22 mouse cellular contexts compared by ENCODE assay signal in genomic region chr1:173328446-173328845, GRCm38 (mm10). TPM values are rescaled to one million over a fixed set of nuclear protein-coding genes. Genes with fewer than 3 reads are reported as not detected.
DNase-seq lines count a peak whose midpoint lies in the region; ATAC-seq and TF ChIP-seq lines count a peak whose summit lies in the region.
"Had no signal": no experiment of that assay in that cellular context is flagged by ENCODE, and none has a peak within 500 bp of the region (broad histone marks: within the 10 kb centered on the region; RNA-seq: fewer than 3 reads in every experiment).

No protein-coding gene starts in this region.

- H3K4me2 ChIP-seq in forebrain, embryonic 11.5 days (ENCODE audit: low read depth, low read length, severe bottlenecking), result no peak overlapping the region
- no peak overlapping the region for H3K4me2 ChIP-seq in forebrain, embryonic 15.5 days (replicated peaks)
- H3K4me2 ChIP-seq in liver, embryonic 16.5 days (ENCODE audit: low read depth, low read length), result peak overlapping the region; percentile 60
- H3K4me2 ChIP-seq: hindbrain, embryonic 14.5 days; intestine, embryonic 15.5 days had no signal

- no peak for DNase-seq in forebrain, embryonic 11.5 days (ENCODE audit: low spot score)
- no peak for DNase-seq in forebrain, embryonic 10.5 days (ENCODE audit: extremely low spot score, low spot score)
- DNase-seq in brain, embryonic 14.5 days (ENCODE audit: low read depth), result peak; percentile 83
- DNase-seq in right cerebral cortex, postnatal 4 days, result no peak
- DNase-seq in c-Kit-positive CD71-positive TER-119-positive erythroid progenitor cells, embryonic 14.5 days (ENCODE audit: low spot score), result no peak
- DNase-seq: adrenal gland, postnatal 10 days; cerebellum, adult 18-20 months; cerebellum, adult 9-11 months; cerebellum, postnatal 36 days; gastrocnemius, postnatal 10 days; heart, adult 2 months had no signal

- no peak overlapping the region for H3K9ac ChIP-seq in forebrain, embryonic 11.5 days (ENCODE audit: low read length)
- no peak overlapping the region for H3K9ac ChIP-seq in forebrain, embryonic 15.5 days (replicated peaks)
- H3K9ac ChIP-seq in liver, embryonic 16.5 days (ENCODE audit: low read depth, low read length), result peak overlapping the region; percentile 11
- H3K9ac ChIP-seq: heart, embryonic 12.5 days; hindbrain, embryonic 14.5 days; intestine, embryonic 15.5 days had no signal

- H3K4me3 ChIP-seq in forebrain, embryonic 11.5 days (ENCODE audit: low read depth, low read length), result no peak overlapping the region
- H3K4me3 ChIP-seq in forebrain, embryonic 10.5 days, result no peak overlapping the region
- no peak overlapping the region for H3K4me3 ChIP-seq in forebrain, embryonic 15.5 days
- H3K4me3 ChIP-seq in liver, embryonic 16.5 days (ENCODE audit: low read depth, low read length), result peak overlapping the region; percentile 75
- H3K4me3 ChIP-seq: embryonic facial prominence, embryonic 10.5 days; heart, adult 2 months; heart, embryonic 12.5 days; hindbrain, embryonic 10.5 days; intestine, embryonic 15.5 days had no signal

- H3K9me3 ChIP-seq in forebrain, embryonic 11.5 days (ENCODE audit: control insufficient read depth, low read length), result no peaks in the 10 kb centered on the region
- H3K9me3 ChIP-seq in forebrain, embryonic 10.5 days, result no peaks in the 10 kb centered on the region
- no peaks in the 10 kb centered on the region for H3K9me3 ChIP-seq in forebrain, embryonic 15.5 days
- no peaks in the 10 kb centered on the region for H3K9me3 ChIP-seq in liver, embryonic 16.5 days (replicated peaks; ENCODE audit: control insufficient read depth, low read length)
- H3K9me3 ChIP-seq: embryonic facial prominence, embryonic 10.5 days; heart, embryonic 12.5 days; hindbrain, embryonic 10.5 days; intestine, embryonic 15.5 days had no signal

- no peaks in the 10 kb centered on the region for H3K27me3 ChIP-seq in forebrain, embryonic 11.5 days (ENCODE audit: control insufficient read depth, insufficient read depth, low read length)
- H3K27me3 ChIP-seq in forebrain, embryonic 10.5 days (ENCODE audit: poor library complexity, severe bottlenecking), result no peaks in the 10 kb centered on the region
- H3K27me3 ChIP-seq in forebrain, embryonic 15.5 days, result no peaks in the 10 kb centered on the region
- H3K27me3 ChIP-seq in liver, embryonic 16.5 days (ENCODE audit: control insufficient read depth, insufficient read depth, low read depth, low read length), result no peaks in the 10 kb centered on the region
- H3K27me3 ChIP-seq: heart, embryonic 12.5 days; intestine, embryonic 15.5 days had no signal

- H3K36me3 ChIP-seq in forebrain, embryonic 11.5 days (ENCODE audit: control insufficient read depth, insufficient read depth, low read length), result no peaks in the 10 kb centered on the region
- no peaks in the 10 kb centered on the region for H3K36me3 ChIP-seq in forebrain, embryonic 10.5 days (replicated peaks)
- no peaks in the 10 kb centered on the region for H3K36me3 ChIP-seq in forebrain, embryonic 15.5 days
- H3K36me3 ChIP-seq in liver, embryonic 16.5 days (ENCODE audit: control insufficient read depth, insufficient read depth), result no peaks in the 10 kb centered on the region
- H3K36me3 ChIP-seq: embryonic facial prominence, embryonic 10.5 days; heart, embryonic 12.5 days; hindbrain, embryonic 10.5 days; intestine, embryonic 15.5 days had no signal

- H3K27ac ChIP-seq in forebrain, embryonic 11.5 days (ENCODE audit: low read depth, low read length), result no peak overlapping the region
- H3K27ac ChIP-seq in forebrain, embryonic 10.5 days, result no peak overlapping the region
- no peak overlapping the region for H3K27ac ChIP-seq in forebrain, embryonic 15.5 days (replicated peaks)
- H3K27ac ChIP-seq in liver, embryonic 16.5 days (ENCODE audit: low read length), result peak overlapping the region; percentile 6; the same call in 1 of the 2 replicates
- H3K27ac ChIP-seq: embryonic facial prominence, embryonic 10.5 days; heart, adult 2 months; hindbrain, embryonic 10.5 days; hindbrain, embryonic 14.5 days; intestine, embryonic 15.5 days had no signal

- peak; percentile 51 for ATAC-seq in forebrain, embryonic 11.5 days (replicated peaks; ENCODE audit: low FRiP score)
- ATAC-seq in forebrain, embryonic 15.5 days (replicated peaks), result peak; percentile 11; the same call in 1 of the 2 replicates
- no peak for ATAC-seq in liver, embryonic 16.5 days (ENCODE audit: low read depth)
- ATAC-seq: intestine, embryonic 15.5 days had no signal

- no peak for TF ChIP-seq CTCF in brain, embryonic 14.5 days (IDR thresholded peaks at IDR 0.05; ENCODE audit: borderline replicate concordance, extremely low read depth, insufficient read depth, insufficient read length)

- H3K4me1 ChIP-seq in forebrain, embryonic 11.5 days (replicated peaks; ENCODE audit: control insufficient read depth, insufficient read depth, low read length), result no peaks in the 10 kb centered on the region
- peaks cover 12% of the 10 kb centered on the region for H3K4me1 ChIP-seq in forebrain, embryonic 10.5 days
- H3K4me1 ChIP-seq in forebrain, embryonic 15.5 days, result peaks cover 8% of the 10 kb centered on the region
- peaks cover 34% of the 10 kb centered on the region for H3K4me1 ChIP-seq in liver, embryonic 16.5 days (ENCODE audit: control insufficient read depth, low read depth, low read length)
- H3K4me1 ChIP-seq: embryonic facial prominence, embryonic 10.5 days; hindbrain, embryonic 10.5 days; intestine, embryonic 15.5 days had no signal

- WGBS in forebrain, embryonic 11.5 days, result 47% methylated on average over 8 of the region's 8 CpGs
- WGBS in forebrain, embryonic 10.5 days, result 60% methylated on average over 8 of the region's 8 CpGs
- WGBS in forebrain, embryonic 15.5 days, result 20% methylated on average over 8 of the region's 8 CpGs
- WGBS in liver, embryonic 16.5 days (ENCODE audit: insufficient replicate concordance), result 74% methylated on average over 8 of the region's 8 CpGs

- TF ChIP-seq POLR2A in brain, embryonic 14.5 days (IDR thresholded peaks at IDR 0.05; ENCODE audit: borderline replicate concordance, extremely low read depth, insufficient read depth, insufficient read length, poor library complexity, severe bottlenecking), result no peak

RNA-seq across cellular contexts. Expression of gene Ackr1, which starts 5.1 kb away (rescaled TPM):
- polyA plus RNA-seq in forebrain, embryonic 11.5 days (2014; fragmentation: Nextera tagmentation; extraction: Ambion mirVana), result 3.8 and 4.5 TPM in 2 replicates
- 0.95 and 1.1 TPM in 2 replicates for polyA plus RNA-seq in forebrain, embryonic 10.5 days (2016; fragmentation: Nextera tagmentation; extraction: Ambion mirVana)
- polyA plus RNA-seq in brain, embryonic 14.5 days (2012; rRNA removed), result 87.4 and 106 TPM in 2 replicates
- 10.7 and 11.6 TPM in 2 replicates for polyA plus RNA-seq in forebrain, embryonic 15.5 days (2015; fragmentation: Nextera tagmentation; extraction: Ambion mirVana)
- polyA plus RNA-seq in liver, embryonic 16.5 days (2015; fragmentation: Nextera tagmentation; extraction: Ambion mirVana), result 69.3 and 71.7 TPM in 2 replicates
- polyA plus RNA-seq: C2C12 had no signal

RNA-seq across cellular contexts. Expression of gene Aim2, which starts 22.2 kb away (rescaled TPM):
- 4.3 and 5.8 TPM in 2 replicates for polyA plus RNA-seq in forebrain, embryonic 11.5 days (2014; fragmentation: Nextera tagmentation; extraction: Ambion mirVana)
- polyA plus RNA-seq in forebrain, embryonic 10.5 days (2016; fragmentation: Nextera tagmentation; extraction: Ambion mirVana), result 4.8 and 6.4 TPM in 2 replicates
- 3.2 and 5.3 TPM in 2 replicates for polyA plus RNA-seq in brain, embryonic 14.5 days (2012; rRNA removed)
- polyA plus RNA-seq in forebrain, embryonic 15.5 days (2015; fragmentation: Nextera tagmentation; extraction: Ambion mirVana), result 3.5 and 4.3 TPM in 2 replicates
- 3.6 and 3.8 TPM in 2 replicates for polyA plus RNA-seq in liver, embryonic 16.5 days (2015; fragmentation: Nextera tagmentation; extraction: Ambion mirVana)

RNA-seq across cellular contexts. Expression of gene Cadm3, which starts 39.0 kb away (rescaled TPM):
- 15.6 and 16.0 TPM in 2 replicates for polyA plus RNA-seq in forebrain, embryonic 11.5 days (2014; fragmentation: Nextera tagmentation; extraction: Ambion mirVana)
- polyA plus RNA-seq in forebrain, embryonic 10.5 days (2016; fragmentation: Nextera tagmentation; extraction: Ambion mirVana), result 1.6 and 1.9 TPM in 2 replicates
- 282 and 393 TPM in 2 replicates for polyA plus RNA-seq in brain, embryonic 14.5 days (2012; rRNA removed)
- polyA plus RNA-seq in forebrain, embryonic 15.5 days (2015; fragmentation: Nextera tagmentation; extraction: Ambion mirVana), result 38.1 and 39.7 TPM in 2 replicates
- polyA plus RNA-seq in liver, embryonic 16.5 days (2015; fragmentation: Nextera tagmentation; extraction: Ambion mirVana), result 1.7 and 1.8 TPM in 2 replicates

RNA-seq across cellular contexts. Expression of gene Mptx2, which starts 50.9 kb away (rescaled TPM):
- polyA plus RNA-seq in forebrain, embryonic 11.5 days (2014; fragmentation: Nextera tagmentation; extraction: Ambion mirVana), result not detected in 2 replicates
- polyA plus RNA-seq in forebrain, embryonic 10.5 days (2016; fragmentation: Nextera tagmentation; extraction: Ambion mirVana), result not detected in 2 replicates
- not detected in 2 replicates for polyA plus RNA-seq in brain, embryonic 14.5 days (2012; rRNA removed)
- polyA plus RNA-seq in forebrain, embryonic 15.5 days (2015; fragmentation: Nextera tagmentation; extraction: Ambion mirVana), result not detected in 2 replicates
- polyA plus RNA-seq in liver, embryonic 16.5 days (2015; fragmentation: Nextera tagmentation; extraction: Ambion mirVana), result not detected in 2 replicates
- polyA plus RNA-seq: C2C12; embryonic facial prominence, embryonic 10.5 days; embryonic facial prominence, embryonic 14.5 days; gonadal fat pad, adult 2 months; heart, adult 2 months; heart, embryonic 12.5 days; heart, embryonic 16.5 days; hindbrain, embryonic 10.5 days; hindbrain, embryonic 14.5 days; intestine, embryonic 15.5 days had no signal
